Mouse (Mus musculus) frontal cortex, postnatal 14 days (tissue): ENCODE results near the gene Aspdh.
A peak's percentile ranks its signal among the peaks of the same experiment; 100 is the strongest.

ENCODE experiments used
- DNase-seq, 2 experiments: peaks; one replicate each; pipeline ENCODE4 v3.0.0; 2022; ENCODE audit warnings: low spot score in 2 of 2

Gene Aspdh

GRCm38 (mm10) chr7:44471880-44472557, 6.8 kb downstream of the Aspdh start:
- peak in 1 of 2 experiments; percentile 9 for DNase-seq

- no peak for DNase-seq
Measured at GRCm38 (mm10) chr7:44472558-44472885, 7.3 kb downstream of the Aspdh start.

GRCm38 (mm10) chr7:44472961-44473646, 7.9 kb downstream of the Aspdh start:
- DNase-seq = peak in 1 of 2 experiments; percentile 9

GRCm38 (mm10) chr7:44474419-44474818, 9.2 kb downstream of the Aspdh start:
- DNase-seq = peak in 1 of 2 experiments; percentile 58

- peak; percentile 3 to 6 for DNase-seq
Measured at GRCm38 (mm10) chr7:44475046-44475614, 9.9 kb downstream of the Aspdh start.

GRCm38 (mm10) chr7:44482836-44483435, 17.7 kb downstream of the Aspdh start:
- no peak for DNase-seq

- no peak for DNase-seq
Measured at GRCm38 (mm10) chr7:44484109-44484508, 18.9 kb downstream of the Aspdh start.

GRCm38 (mm10) chr7:44484841-44485571, 19.8 kb downstream of the Aspdh start:
- peak; percentile 62 to 81 for DNase-seq

GRCm38 (mm10) chr7:44485572-44486195, 20.5 kb downstream of the Aspdh start:
- DNase-seq = no peak

- DNase-seq = no peak
Measured at GRCm38 (mm10) chr7:44486927-44487575, 21.9 kb downstream of the Aspdh start.

- DNase-seq = peak in 1 of 2 experiments; percentile 3
Measured at GRCm38 (mm10) chr7:44487936-44488335, 22.7 kb downstream of the Aspdh start.

- DNase-seq = no peak
Measured at GRCm38 (mm10) chr7:44488545-44488944, 23.4 kb downstream of the Aspdh start.

- DNase-seq = no peak
Measured at GRCm38 (mm10) chr7:44490281-44490680, 25.1 kb downstream of the Aspdh start.

GRCm38 (mm10) chr7:44491391-44491790, 26.2 kb downstream of the Aspdh start:
- no peak for DNase-seq

GRCm38 (mm10) chr7:44492166-44492826, 27.1 kb downstream of the Aspdh start:
- DNase-seq = no peak

GRCm38 (mm10) chr7:44494681-44495080, 29.5 kb downstream of the Aspdh start:
- DNase-seq = no peak

GRCm38 (mm10) chr7:44495086-44495485, 29.9 kb downstream of the Aspdh start:
- DNase-seq = no peak

GRCm38 (mm10) chr7:44495992-44496770, 31.0 kb downstream of the Aspdh start, which contains the start of the genes Emc10 and Fam71e1:
Gene Emc10 (minus strand): TSS chr7:44496529.
Gene Fam71e1 (plus strand): TSS chr7:44496581.
- peak; percentile 97 for DNase-seq

GRCm38 (mm10) chr7:44496771-44497109, 31.5 kb downstream of the Aspdh start:
- DNase-seq = no peak
